Comparison of ENCODE assay signal across 16 mouse cellular contexts in the genomic region with DNA sequence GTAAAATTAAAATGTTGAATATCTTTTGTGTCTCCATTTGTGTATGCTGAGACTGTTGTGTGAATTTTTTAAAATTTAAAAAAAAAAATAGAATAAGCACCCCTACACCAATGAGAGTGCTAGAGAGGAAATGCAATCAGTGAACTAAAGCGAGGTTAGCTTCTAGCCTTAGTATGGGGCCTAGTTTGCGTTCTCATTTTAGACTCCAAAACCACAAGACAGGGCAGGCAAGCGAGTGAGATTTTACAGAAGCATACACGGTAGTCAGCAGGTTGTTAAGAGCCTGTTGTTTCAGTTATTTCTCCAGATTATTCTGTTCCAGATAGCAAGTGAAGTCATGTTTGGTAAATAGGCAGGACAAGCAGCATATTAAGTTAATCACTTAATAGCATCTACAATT.
"Had no signal": no experiment of that assay in that cellular context is flagged by ENCODE, and none has a peak within 500 bp of the region (broad histone marks: within the 10 kb centered on the region; RNA-seq: fewer than 3 reads in every experiment).

No protein-coding gene starts in this region.

- H3K4me1 ChIP-seq: neural tube, embryonic 13.5 days; neural tube, embryonic 15.5 days; stomach, embryonic 15.5 days had no signal

- H3K9ac ChIP-seq: neural tube, embryonic 13.5 days; neural tube, embryonic 15.5 days; stomach, embryonic 15.5 days had no signal

- H3K4me2 ChIP-seq: neural tube, embryonic 13.5 days; neural tube, embryonic 15.5 days; stomach, embryonic 15.5 days had no signal

- H3K36me3 ChIP-seq: neural tube, embryonic 13.5 days; neural tube, embryonic 15.5 days; stomach, embryonic 15.5 days had no signal

- H3K9me3 ChIP-seq: neural tube, embryonic 13.5 days; neural tube, embryonic 15.5 days; stomach, embryonic 15.5 days had no signal

- DNase-seq: retina, postnatal 1 day; right cerebral cortex, adult 18-20 months; right cerebral cortex, postnatal 14 days; right cerebral cortex, postnatal 25 days; right cerebral cortex, postnatal 4 days; spleen, adult 18-20 months; thymus, adult 18-20 months; thymus, adult 2 months; thymus, postnatal 14 days; thymus, postnatal 25 days; thymus, postnatal 36 days; thymus, postnatal 4 days had no signal

- H3K27me3 ChIP-seq: neural tube, embryonic 13.5 days; neural tube, embryonic 15.5 days; stomach, embryonic 15.5 days had no signal

- H3K27ac ChIP-seq: neural tube, embryonic 13.5 days; neural tube, embryonic 15.5 days; stomach, embryonic 15.5 days; stomach, postnatal 0 days had no signal

- H3K4me3 ChIP-seq: neural tube, embryonic 13.5 days; neural tube, embryonic 15.5 days; stomach, embryonic 15.5 days had no signal
